Mouse (Mus musculus): ENCODE data around the gene Cacnb4. TPM values are rescaled to one million over a fixed set of nuclear protein-coding genes. Genes with fewer than 3 reads are reported as not detected.

Cacnb4 gene
- total and polyA plus RNA-seq, 3 experiments = not detected

GRCm38 (mm10) chr2:52560266-52560665 lies 116.4 kb downstream of the Cacnb4 start:
- Histone ChIP-seq H3K27ac (ENCODE audit: control insufficient read depth, low read depth, low read length) (no peak overlapping the region), H3K9ac (ENCODE audit: control insufficient read depth, low read depth, low read length, poor library complexity, severe bottlenecking) (no peak overlapping the region), H3K4me1 (ENCODE audit: control insufficient read depth in 1 of 2, insufficient read depth in 2 of 2, low read length in 2 of 2) (no peaks in the 10 kb centered on the region), H3K9me3 (replicated peaks; ENCODE audit: insufficient read depth, low read length) (no peaks in the 10 kb centered on the region), H3K27me3 (ENCODE audit: control insufficient read depth in 1 of 2, insufficient read depth in 2 of 2, low read length in 2 of 2) (no peaks in the 10 kb centered on the region), H3K4me3 (ENCODE audit: control insufficient read depth in 1 of 2, insufficient read depth in 1 of 2, low read depth in 2 of 2, low read length in 2 of 2) (no peak overlapping the region), H3K79me2 (ENCODE audit: control insufficient read depth, insufficient read depth, low read length, poor library complexity) (no peaks in the 10 kb centered on the region), H3K36me3 (ENCODE audit: control insufficient read depth in 1 of 2, insufficient read depth in 2 of 2, low read length in 2 of 2) (no peaks in the 10 kb centered on the region)
- DNase-seq (ENCODE audit: low read depth, low spot score) = no peak
- TF ChIP-seq GABPA (IDR thresholded peaks at IDR 0.05; ENCODE audit: low read depth, low read length) (no peak), MAZ (IDR thresholded peaks at IDR 0.05; ENCODE audit: low read depth, low read length) (no peak), HCFC1 (IDR thresholded peaks at IDR 0.05; ENCODE audit: low read depth, low read length) (no peak), ZMIZ1 (IDR thresholded peaks at IDR 0.05; ENCODE audit: low read depth, low read length) (no peak), CHD2 (IDR thresholded peaks at IDR 0.05; ENCODE audit: low read length) (no peak), ZNF384 (IDR thresholded peaks at IDR 0.05; ENCODE audit: low read depth, low read length) (no peak), MAX (IDR thresholded peaks at IDR 0.05; ENCODE audit: low read length) (no peak), TBP (IDR thresholded peaks at IDR 0.05; ENCODE audit: low read depth, low read length) (no peak), USF2 (IDR thresholded peaks at IDR 0.05; ENCODE audit: borderline replicate concordance in 1 of 2, insufficient read depth in 1 of 2, low read depth in 1 of 2, low read length in 2 of 2) (no peak), NRF1 (IDR thresholded peaks at IDR 0.05; ENCODE audit: insufficient read depth, low read depth, low read length, poor library complexity, severe bottlenecking) (no peak)

- no peak overlapping the region for H3K27ac ChIP-seq (ENCODE audit: control insufficient read depth, low read depth, low read length)
- TF ChIP-seq CTCF (IDR thresholded peaks at IDR 0.05 in 2 of 3, conservative IDR thresholded peaks at IDR 0.05 in 1 of 3; ENCODE audit: control insufficient read depth in 1 of 3, insufficient read depth in 1 of 3, low read depth in 2 of 3, low read length in 3 of 3, poor library complexity in 1 of 3, severe bottlenecking in 1 of 3) (no peak), HCFC1 (IDR thresholded peaks at IDR 0.05; ENCODE audit: low read depth, low read length) (no peak), E2F4 (IDR thresholded peaks at IDR 0.05; ENCODE audit: borderline replicate concordance, low read depth, low read length) (no peak), GABPA (IDR thresholded peaks at IDR 0.05; ENCODE audit: low read depth, low read length) (no peak), JUND (IDR thresholded peaks at IDR 0.05; ENCODE audit: low read depth, low read length) (no peak), TAL1 (IDR thresholded peaks at IDR 0.05; ENCODE audit: low read length) (no peak), CHD2 (IDR thresholded peaks at IDR 0.05; ENCODE audit: low read length) (no peak), SMC3 (IDR thresholded peaks at IDR 0.05; ENCODE audit: low read depth, low read length) (no peak), POLR2A (IDR thresholded peaks at IDR 0.05; ENCODE audit: control insufficient read depth in 1 of 2, insufficient read depth in 1 of 2, low read depth in 1 of 2, low read length in 2 of 2, poor library complexity in 1 of 2) (no peak), CHD1 (IDR thresholded peaks at IDR 0.05; ENCODE audit: low read depth, low read length) (no peak), UBTF (IDR thresholded peaks at IDR 0.05; ENCODE audit: borderline replicate concordance, insufficient read depth, low read depth, low read length) (no peak)
- no peaks in the 10 kb centered on the region for H3K36me3 ChIP-seq (ENCODE audit: control insufficient read depth in 1 of 2, insufficient read depth in 2 of 2, low read length in 2 of 2)
- no peak overlapping the region for H3K9ac ChIP-seq (ENCODE audit: control insufficient read depth, low read depth, low read length, poor library complexity, severe bottlenecking)
- no peak for DNase-seq (ENCODE audit: low read depth, low spot score)
- no peaks in the 10 kb centered on the region for H3K79me2 ChIP-seq (ENCODE audit: control insufficient read depth, insufficient read depth, low read length, poor library complexity)
- no peaks in the 10 kb centered on the region for H3K27me3 ChIP-seq (ENCODE audit: control insufficient read depth in 1 of 2, insufficient read depth in 2 of 2, low read length in 2 of 2)
- no peaks in the 10 kb centered on the region for H3K9me3 ChIP-seq (replicated peaks; ENCODE audit: insufficient read depth, low read length)
- no peak overlapping the region for H3K4me3 ChIP-seq (ENCODE audit: control insufficient read depth in 1 of 2, insufficient read depth in 1 of 2, low read depth in 2 of 2, low read length in 2 of 2)
- H3K4me1 ChIP-seq (ENCODE audit: control insufficient read depth in 1 of 2, insufficient read depth in 2 of 2, low read length in 2 of 2) = no peaks in the 10 kb centered on the region
These were observed 118.2 kb downstream of the Cacnb4 start for GRCm38 (mm10) chr2:52558411-52558810.

All from MEL (cell line).